Mouse (Mus musculus) liver, embryonic 16.5 days (tissue): ENCODE data around the gene Zfp94. TPM values are rescaled to one million over a fixed set of nuclear protein-coding genes. Genes with fewer than 3 reads are reported as not detected.

ENCODE experiments used
- microRNA-seq: library from miRNA; unstranded; fragments of <30 nt; microRNA quantifications from one replicate; pipeline ENCODE4, GENCODE M21; 2016
- polyA plus RNA-seq: library from polyadenylated mRNA; unstranded; fragments of >200 nt; fragmentation: Nextera tagmentation; extraction: Ambion mirVana; gene quantifications from 2 replicates; pipeline ENCODE4 v1.2.1, GENCODE M21; 2015

Zfp94 gene
- polyA plus RNA-seq, 1 experiment from 2014 or later = 1.8 TPM

Small RNA genes lying within 50 kb of the gene (microRNA-seq; reads per million reads assigned to microRNA genes)
- gene Gm27592 = not detected

Other genes with a start within 250 kb of the Zfp94 start
- gene Zfp180, start 234.7 kb downstream of the Zfp94 start, polyA plus RNA-seq = 8.6 and 9.2 TPM in 2 replicates
- 0.57 and 0.58 TPM in 2 replicates for gene Zfp112, start 204.4 kb downstream of the Zfp94 start, polyA plus RNA-seq
- gene Zfp235, start 182.5 kb downstream of the Zfp94 start, polyA plus RNA-seq = 3.0 and 3.3 TPM in 2 replicates
- 0.44 TPM in 2 replicates for gene Zfp114, start 141.6 kb downstream of the Zfp94 start, polyA plus RNA-seq
- gene Zfp111, start 105.2 kb downstream of the Zfp94 start, polyA plus RNA-seq = 1.2 and 1.9 TPM in 2 replicates
- 1.1 and 1.2 TPM in 2 replicates for gene Zfp109, start 79.1 kb downstream of the Zfp94 start, polyA plus RNA-seq
- 0.49 and 0.51 TPM in 2 replicates for gene Zfp108, start 61.9 kb downstream of the Zfp94 start, polyA plus RNA-seq
- gene Zfp93, start 46.2 kb downstream of the Zfp94 start, polyA plus RNA-seq = 1.1 and 1.3 TPM in 2 replicates
- gene Zfp61, start 15.4 kb downstream of the Zfp94 start, polyA plus RNA-seq = 2.3 and 2.7 TPM in 2 replicates
- not detected in 2 replicates for gene Tescl, start 17.3 kb upstream of the Zfp94 start, polyA plus RNA-seq
- gene Lypd5, start 32.5 kb upstream of the Zfp94 start, polyA plus RNA-seq = not detected in 2 replicates
- gene Kcnn4, start 53.6 kb upstream of the Zfp94 start, polyA plus RNA-seq = 91.9 and 93.4 TPM in 2 replicates
- gene Smg9, start 83.0 kb upstream of the Zfp94 start, polyA plus RNA-seq = 12.8 and 14.3 TPM in 2 replicates
- not detected in 2 replicates for gene Irgc1, start 135.6 kb upstream of the Zfp94 start, polyA plus RNA-seq
- 5.9 and 6.6 TPM in 2 replicates for gene Plaur, start 145.8 kb upstream of the Zfp94 start, polyA plus RNA-seq
- gene Cadm4, start 165.4 kb upstream of the Zfp94 start, polyA plus RNA-seq = 0.24 TPM in 1 of 2 replicates, not detected in the other
- 2.7 and 3.2 TPM in 2 replicates for gene Zfp428, start 190.3 kb upstream of the Zfp94 start, polyA plus RNA-seq
- not detected in 2 replicates for gene AC161166.1, start 195.8 kb upstream of the Zfp94 start, polyA plus RNA-seq
- gene Irgq, start 214.0 kb upstream of the Zfp94 start, polyA plus RNA-seq = 1.1 and 1.3 TPM in 2 replicates
- not detected in 2 replicates for gene Pinlyp, start 229.5 kb upstream of the Zfp94 start, polyA plus RNA-seq
- 35.4 and 40.8 TPM in 2 replicates for gene Xrcc1, start 229.6 kb upstream of the Zfp94 start, polyA plus RNA-seq